Mouse (Mus musculus) stomach, postnatal 0 days (tissue): ENCODE data around the gene Ppp1r9a.

Experiments used
- CTCF ChIP-seq: IDR thresholded peaks from 2 replicates; pipeline ENCODE4 v1.5.1; 2016; ENCODE audit warnings: antibody characterized with exemption, low read depth, mild to moderate bottlenecking, moderate library complexity
- EP300 ChIP-seq: optimal IDR thresholded peaks from 2 replicates; pipeline ENCODE3; 2016; ENCODE audit warnings: antibody characterized with exemption

- TF ChIP-seq CTCF = peak; percentile 33; the same call in 1 of the 2 replicates
- TF ChIP-seq EP300 = no peak
Measured at GRCm38 (mm10) chr6:5008166-5008565, 105.4 kb downstream of the Ppp1r9a start.
